Comparison of ENCODE assay signal across 28 mouse cellular contexts in the genomic region with DNA sequence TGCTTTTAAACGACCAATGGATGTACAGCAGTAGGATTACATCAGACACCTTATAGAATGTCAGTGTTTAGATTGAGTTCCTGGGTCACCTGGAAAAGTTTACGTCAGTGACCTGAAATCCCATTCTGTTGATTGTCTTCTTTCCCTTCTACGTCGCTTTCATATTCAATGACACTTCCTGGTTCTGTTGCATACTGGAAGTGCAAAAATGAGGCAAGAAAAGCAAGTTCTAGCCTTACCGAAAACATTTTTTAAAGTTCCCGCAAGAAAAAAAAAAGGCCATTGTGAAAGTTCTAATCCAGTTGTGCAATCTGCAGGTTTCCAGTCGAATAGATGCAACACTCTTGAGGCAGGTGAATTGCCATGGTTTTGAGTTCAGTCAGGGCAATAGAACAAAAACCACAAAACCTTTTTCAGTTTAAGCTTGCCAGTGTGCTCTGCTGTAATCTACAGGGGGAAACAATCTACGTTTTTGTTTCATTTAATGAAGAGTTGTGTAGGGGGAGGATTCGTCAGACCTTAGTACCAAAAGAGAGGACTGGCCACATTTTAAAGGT. TPM values are rescaled to one million over a fixed set of nuclear protein-coding genes. Genes with fewer than 3 reads are reported as not detected.
A peak's percentile ranks its signal among the peaks of the same experiment; 100 is the strongest.
DNase-seq lines count a peak whose midpoint lies in the region; ATAC-seq and TF ChIP-seq lines count a peak whose summit lies in the region.
"Had no signal": no experiment of that assay in that cellular context is flagged by ENCODE, and none has a peak within 500 bp of the region (broad histone marks: within the 10 kb centered on the region; RNA-seq: fewer than 3 reads in every experiment).

No protein-coding gene starts in this region.

- no peak overlapping the region for H3K4me3 ChIP-seq in liver, postnatal 0 days (ENCODE audit: low read depth, low read length)
- H3K4me3 ChIP-seq: embryonic facial prominence, embryonic 10.5 days; embryonic facial prominence, embryonic 13.5 days; erythroblast, embryonic 14.5 days; forebrain, embryonic 12.5 days; forebrain, embryonic 15.5 days; heart, embryonic 12.5 days; heart, embryonic 15.5 days; hindbrain, embryonic 12.5 days; hindbrain, embryonic 15.5 days had no signal

- peak; percentile 55; the same call in 1 of the 2 replicates for TF ChIP-seq EP300 in liver, postnatal 0 days (IDR thresholded peaks at IDR 0.05; ENCODE audit: low read depth)

- H3K9ac ChIP-seq in liver, postnatal 0 days (replicated peaks): no peak overlapping the region
- H3K9ac ChIP-seq: embryonic facial prominence, embryonic 13.5 days; forebrain, embryonic 12.5 days; forebrain, embryonic 15.5 days; heart, embryonic 12.5 days; heart, embryonic 15.5 days; hindbrain, embryonic 12.5 days; hindbrain, embryonic 15.5 days had no signal

- no peak for TF ChIP-seq CTCF in liver, postnatal 0 days (IDR thresholded peaks at IDR 0.05; ENCODE audit: low read depth)

- H3K27me3 ChIP-seq in liver, postnatal 0 days (ENCODE audit: insufficient read depth, low read length): no peaks in the 10 kb centered on the region
- H3K27me3 ChIP-seq: embryonic facial prominence, embryonic 13.5 days; forebrain, embryonic 12.5 days; forebrain, embryonic 15.5 days; heart, embryonic 12.5 days; heart, embryonic 15.5 days; hindbrain, embryonic 12.5 days; hindbrain, embryonic 15.5 days had no signal

- no peaks in the 10 kb centered on the region for H3K9me3 ChIP-seq in liver, postnatal 0 days (ENCODE audit: low read length)
- H3K9me3 ChIP-seq: embryonic facial prominence, embryonic 10.5 days; embryonic facial prominence, embryonic 13.5 days; forebrain, embryonic 12.5 days; forebrain, embryonic 15.5 days; heart, embryonic 12.5 days; heart, embryonic 15.5 days; hindbrain, embryonic 12.5 days; hindbrain, embryonic 15.5 days had no signal

- H3K27ac ChIP-seq in liver, postnatal 0 days (ENCODE audit: low read depth): no peak overlapping the region
- H3K27ac ChIP-seq: embryonic facial prominence, embryonic 10.5 days; embryonic facial prominence, embryonic 13.5 days; forebrain, embryonic 12.5 days; forebrain, embryonic 15.5 days; heart, embryonic 15.5 days; hindbrain, embryonic 12.5 days; hindbrain, embryonic 15.5 days had no signal

- H3K4me1 ChIP-seq in liver, postnatal 0 days (ENCODE audit: insufficient read depth): no peaks in the 10 kb centered on the region
- H3K4me1 ChIP-seq: embryonic facial prominence, embryonic 10.5 days; embryonic facial prominence, embryonic 13.5 days; forebrain, embryonic 12.5 days; forebrain, embryonic 15.5 days; heart, embryonic 12.5 days; heart, embryonic 15.5 days; hindbrain, embryonic 12.5 days; hindbrain, embryonic 15.5 days had no signal

- 0 out of 2 replicates have a peak, but pooled peaks have one; percentile 21 for ATAC-seq in liver, postnatal 0 days
- peak; percentile 54 for ATAC-seq in common myeloid progenitor, adult 5-6 weeks (replicated peaks; ENCODE audit: low read depth, poor library complexity, severe bottlenecking)
- ATAC-seq in granulocyte monocyte progenitor cell, adult 5-6 weeks (replicated peaks; ENCODE audit: poor library complexity, severe bottlenecking): peak; percentile 87
- ATAC-seq in megakaryocyte progenitor cell, adult 5-6 weeks (replicated peaks; ENCODE audit: poor library complexity): peak; percentile 69
- ATAC-seq: CD4-positive, CD25-positive, alpha-beta regulatory T cell, adult 4 months; forebrain, embryonic 15.5 days had no signal

- H3K4me2 ChIP-seq in liver, postnatal 0 days (ENCODE audit: low read depth, low read length): no peak overlapping the region
- H3K4me2 ChIP-seq: embryonic facial prominence, embryonic 13.5 days; forebrain, embryonic 12.5 days; forebrain, embryonic 15.5 days; heart, embryonic 12.5 days; heart, embryonic 15.5 days; hindbrain, embryonic 12.5 days; hindbrain, embryonic 15.5 days had no signal

- DNase-seq in liver, postnatal 0 days: no peak
- DNase-seq in liver: no peak
- no peak for DNase-seq in kidney, adult 9 months
- no peak for DNase-seq in adrenal gland, postnatal 4 days (ENCODE audit: low spot score in 2 of 2)
- DNase-seq: adrenal gland, adult 8-10 months; adrenal gland, postnatal 25 days; cerebellum, adult 18-20 months; cerebellum, adult 9-10 months; cerebellum, postnatal 14 days; gastrocnemius, postnatal 10 days; gastrocnemius, postnatal 36 days; heart, adult 18-20 months; heart, postnatal 10 days; heart, postnatal 36 days had no signal

- no peaks in the 10 kb centered on the region for H3K36me3 ChIP-seq in liver, postnatal 0 days (replicated peaks; ENCODE audit: insufficient read depth, low read length)
- H3K36me3 ChIP-seq: embryonic facial prominence, embryonic 10.5 days; embryonic facial prominence, embryonic 13.5 days; forebrain, embryonic 12.5 days; forebrain, embryonic 15.5 days; heart, embryonic 12.5 days; heart, embryonic 15.5 days; hindbrain, embryonic 12.5 days; hindbrain, embryonic 15.5 days had no signal

- WGBS in liver, postnatal 0 days (ENCODE audit: insufficient replicate concordance): 55% methylated on average over 9 of the region's 9 CpGs

RNA-seq across cellular contexts. Expression of a gene that starts 35.7 kb away (rescaled TPM):
- 0.13 and 0.31 TPM in 2 replicates for polyA plus RNA-seq in liver, postnatal 0 days (2015; fragmentation: Nextera tagmentation; extraction: Ambion mirVana)
- 2.2 and 2.6 TPM in 2 replicates for total RNA-seq in common myeloid progenitor, adult 5-6 weeks (2017)
- 5.4 TPM in 2 replicates for total RNA-seq in granulocyte monocyte progenitor cell, adult 5-6 weeks (2014; fragmentation: Nextera tagmentation)
- 15.0 and 18.4 TPM in 2 replicates for total RNA-seq in granulocyte monocyte progenitor cell, adult 5-6 weeks (2017)
- 5.4 and 6.6 TPM in 2 replicates for total RNA-seq in megakaryocyte progenitor cell, adult 5-6 weeks (2015)
- total RNA-seq in megakaryocyte progenitor cell, adult 5-6 weeks (2017): 13.2 and 13.3 TPM in 2 replicates
- total RNA-seq in adrenal gland, postnatal 4 days (2021): 1 to 10 TPM; 5.2 to 5.8 TPM
- total RNA-seq: MEL had no signal
- polyA plus RNA-seq: CD4-positive, CD25-positive, alpha-beta regulatory T cell, adult 4 months; erythroblast, embryonic 14.5 days had no signal

Comparison
In these comparisons a context has a peak if more than half of its experiments do, and no peak if none do; other contexts are left out.
1. ATAC-seq: peak in every context shown above with its lines; median percentile 87 in granulocyte monocyte progenitor cell, adult 5-6 weeks; 69 in megakaryocyte progenitor cell, adult 5-6 weeks; 54 in common myeloid progenitor, adult 5-6 weeks; 21 in liver, postnatal 0 days.